Mouse (Mus musculus) effector memory CD4-positive, alpha-beta T cell, adult 7 months (primary cell): Measurements from ENCODE around the gene Gm2696. TPM values are rescaled to one million over a fixed set of nuclear protein-coding genes. Genes with fewer than 3 reads are reported as not detected.

Experiments
- polyA plus RNA-seq: library from polyadenylated mRNA; unstranded; fragments of 100-300 nt; shearing (Covaris generic); gene quantifications from one replicate; pipeline ENCODE4 v1.2.1, GENCODE M21; 2017

The Gm2696 gene
- polyA plus RNA-seq: not detected

GRCm38 (mm10) chr10:77814382-77814781 lies at the start of gene Gm2696:
Gene Gm2696, plus strand, starts transcription at chr10:77814682.

GRCm38 (mm10) chr10:77771225-77771624 lies 43.3 kb upstream of the Gm2696 start, which contains the start of gene Gm3238:
Gene Gm3238, minus strand, starts transcription at chr10:77771325.

GRCm38 (mm10) chr10:77776844-77777243 lies 37.6 kb upstream of the Gm2696 start, which contains the start of gene Gm7138:
Gene Gm7138, minus strand, starts transcription at chr10:77776944.

GRCm38 (mm10) chr10:77782442-77782841 lies 32.0 kb upstream of the Gm2696 start, which contains the start of gene Gm3250:
Gene Gm3250, minus strand, starts transcription at chr10:77782542.

GRCm38 (mm10) chr10:77787876-77788275 lies 26.6 kb upstream of the Gm2696 start, which contains the start of gene Gm7137:
Gene Gm7137, minus strand, starts transcription at chr10:77788200.

GRCm38 (mm10) chr10:77794976-77795375 lies 19.5 kb upstream of the Gm2696 start, which contains the start of gene Gm9639:
Gene Gm9639, minus strand, starts transcription at chr10:77795076.

GRCm38 (mm10) chr10:77798921-77799508 lies 15.5 kb upstream of the Gm2696 start, which contains the start of gene Gm19668:
Gene Gm19668, minus strand, starts transcription at chr10:77799133.

GRCm38 (mm10) chr10:77811743-77812142 lies 2.7 kb upstream of the Gm2696 start, which contains the start of gene Gm9507:
Gene Gm9507, minus strand, starts transcription at chr10:77811843.

GRCm38 (mm10) chr10:77826951-77827350 lies 12.5 kb downstream of the Gm2696 start, which contains the start of gene Krtap10-4:
Gene Krtap10-4, minus strand, starts transcription at chr10:77827095.

GRCm38 (mm10) chr10:77835647-77836046 lies 21.2 kb downstream of the Gm2696 start, which contains the start of gene Krtap10-10:
Gene Krtap10-10, plus strand, starts transcription at chr10:77835947.

GRCm38 (mm10) chr10:77846503-77846902 lies 32.0 kb downstream of the Gm2696 start, which contains the start of gene Gm36176:
Gene Gm36176, plus strand, starts transcription at chr10:77846803.

GRCm38 (mm10) chr10:77852559-77852958 lies 38.1 kb downstream of the Gm2696 start, which contains the start of gene Gm10318:
Gene Gm10318, plus strand, starts transcription at chr10:77852859.

GRCm38 (mm10) chr10:77861675-77862074 lies 47.2 kb downstream of the Gm2696 start, which contains the start of gene Gm3285:
Gene Gm3285, plus strand, starts transcription at chr10:77861975.

Other genes starting within 250 kb of the Gm2696 start
- gene Pttg1ip, start 233.0 kb upstream of the Gm2696 start, polyA plus RNA-seq: 91.7 TPM
- 96.7 TPM for gene Sumo3, start 208.6 kb upstream of the Gm2696 start, polyA plus RNA-seq
- gene Gm49325, start 208.5 kb upstream of the Gm2696 start, polyA plus RNA-seq: not detected
- 65.3 TPM for gene Ube2g2, start 192.4 kb upstream of the Gm2696 start, polyA plus RNA-seq
- 0.37 TPM for gene Tspear, start 128.1 kb upstream of the Gm2696 start, polyA plus RNA-seq
- gene Gm19402, start 123.9 kb upstream of the Gm2696 start, polyA plus RNA-seq: not detected
- gene Gm9508, start 117.4 kb upstream of the Gm2696 start, polyA plus RNA-seq: not detected
- gene Gm10272, start 108.1 kb upstream of the Gm2696 start, polyA plus RNA-seq: not detected
- gene Gm10024, start 103.2 kb upstream of the Gm2696 start, polyA plus RNA-seq: not detected
- gene Gm10142, start 98.9 kb upstream of the Gm2696 start, polyA plus RNA-seq: not detected
- gene Krtap12-1, start 94.1 kb upstream of the Gm2696 start, polyA plus RNA-seq: not detected
- gene Gm10100, start 88.2 kb upstream of the Gm2696 start, polyA plus RNA-seq: not detected
- gene Gm18596, start 72.0 kb upstream of the Gm2696 start, polyA plus RNA-seq: not detected
- gene Gm9736, start 63.3 kb upstream of the Gm2696 start, polyA plus RNA-seq: not detected
- not detected for gene Gm3233, start 55.0 kb upstream of the Gm2696 start, polyA plus RNA-seq
- not detected for gene Gm3238, start 43.4 kb upstream of the Gm2696 start, polyA plus RNA-seq
- gene Gm7138, start 37.7 kb upstream of the Gm2696 start, polyA plus RNA-seq: not detected
- not detected for gene Gm3250, start 32.1 kb upstream of the Gm2696 start, polyA plus RNA-seq
- gene Gm7137, start 26.5 kb upstream of the Gm2696 start, polyA plus RNA-seq: not detected
- not detected for gene Gm9639, start 19.6 kb upstream of the Gm2696 start, polyA plus RNA-seq
- gene Gm19668, start 15.5 kb upstream of the Gm2696 start, polyA plus RNA-seq: not detected
- not detected for gene Gm9507, start 2.8 kb upstream of the Gm2696 start, polyA plus RNA-seq
- not detected for gene Krtap10-4, start 12.4 kb downstream of the Gm2696 start, polyA plus RNA-seq
- not detected for gene Krtap10-10, start 21.3 kb downstream of the Gm2696 start, polyA plus RNA-seq
- gene Gm36176, start 32.1 kb downstream of the Gm2696 start, polyA plus RNA-seq: not detected
- gene Gm10318, start 38.2 kb downstream of the Gm2696 start, polyA plus RNA-seq: not detected
- not detected for gene Gm3285, start 47.3 kb downstream of the Gm2696 start, polyA plus RNA-seq
- gene Lrrc3, start 87.9 kb downstream of the Gm2696 start, polyA plus RNA-seq: 0.32 TPM
- gene Trpm2, start 155.9 kb downstream of the Gm2696 start, polyA plus RNA-seq: 1.1 TPM
- gene 1810043G02Rik, start 163.8 kb downstream of the Gm2696 start, polyA plus RNA-seq: 11.6 TPM
- gene Pfkl, start 195.4 kb downstream of the Gm2696 start, polyA plus RNA-seq: 110 TPM
- gene Dnmt3l, start 227.3 kb downstream of the Gm2696 start, polyA plus RNA-seq: not detected
- 0.39 TPM for gene Aire, start 228.9 kb downstream of the Gm2696 start, polyA plus RNA-seq